8 mouse cellular contexts compared by ENCODE assay signal in the genomic region with DNA sequence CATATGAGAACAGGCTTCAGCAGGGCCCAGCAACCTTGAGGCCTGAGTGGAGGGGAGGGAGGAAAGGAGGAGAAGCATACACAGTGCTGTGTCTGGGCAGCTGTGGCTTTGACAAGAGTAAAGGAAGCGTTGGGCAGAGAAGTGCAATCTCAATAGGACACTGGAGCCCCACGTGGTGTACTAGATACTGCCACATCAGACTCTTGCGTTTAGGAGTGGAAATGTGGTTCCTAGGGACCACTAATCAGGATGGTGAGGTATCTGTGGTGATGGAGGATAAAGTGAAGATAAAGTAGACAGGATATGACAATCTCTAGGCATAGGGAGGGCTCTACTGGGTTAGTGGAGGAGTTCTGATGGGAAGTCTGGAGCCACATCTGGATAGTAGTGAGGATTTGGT. TPM values are rescaled to one million over a fixed set of nuclear protein-coding genes. Genes with fewer than 3 reads are reported as not detected.
DNase-seq lines count a peak whose midpoint lies in the region; ATAC-seq and TF ChIP-seq lines count a peak whose summit lies in the region.

No protein-coding gene starts in this region.

- intact Hi-C loops in gastrocnemius, postnatal 14 days (cut with DNase I; ENCODE audit: low total_unique reads), result no loop called here

- TF ChIP-seq CTCF in liver, postnatal 0 days (IDR thresholded peaks at IDR 0.05; ENCODE audit: low read depth), result no peak

- peak; percentile 49 for DNase-seq in CD4-positive, CD25-positive, alpha-beta regulatory T cell, adult 2 months (ENCODE audit: low read depth, low spot score)
- DNase-seq in 416B (ENCODE audit: low read depth), result peak; percentile 92
- no peak for DNase-seq in liver, postnatal 0 days
- DNase-seq in adrenal gland, adult 18-20 months (ENCODE audit: low spot score in 2 of 2), result no peak
- DNase-seq in cerebellum, adult 8-10 months, result no peak
- DNase-seq in gastrocnemius, postnatal 14 days, result no peak

- peaks cover 25% of the 10 kb centered on the region for H3K36me3 ChIP-seq in forebrain, embryonic 15.5 days
- H3K36me3 ChIP-seq in liver, postnatal 0 days (replicated peaks; ENCODE audit: insufficient read depth, low read length), result peaks cover 38% of the 10 kb centered on the region

- no peaks in the 10 kb centered on the region for H3K9me3 ChIP-seq in forebrain, embryonic 15.5 days
- no peaks in the 10 kb centered on the region for H3K9me3 ChIP-seq in liver, postnatal 0 days (ENCODE audit: low read length)

- no peak for TF ChIP-seq EP300 in liver, postnatal 0 days (IDR thresholded peaks at IDR 0.05; ENCODE audit: low read depth)

- peak overlapping the region; percentile 74 for H3K4me2 ChIP-seq in forebrain, embryonic 15.5 days (replicated peaks)
- H3K4me2 ChIP-seq in liver, postnatal 0 days (ENCODE audit: low read depth, low read length), result peak overlapping the region; percentile 84

- H3K4me1 ChIP-seq in forebrain, embryonic 15.5 days, result peaks cover 42% of the 10 kb centered on the region
- H3K4me1 ChIP-seq in liver, postnatal 0 days (ENCODE audit: insufficient read depth), result peaks cover 29% of the 10 kb centered on the region

- peak overlapping the region; percentile 70 for H3K4me3 ChIP-seq in forebrain, embryonic 15.5 days
- peak overlapping the region; percentile 81 for H3K4me3 ChIP-seq in liver, postnatal 0 days (ENCODE audit: low read depth, low read length)

- H3K27me3 ChIP-seq in forebrain, embryonic 15.5 days, result no peaks in the 10 kb centered on the region
- no peaks in the 10 kb centered on the region for H3K27me3 ChIP-seq in liver, postnatal 0 days (ENCODE audit: insufficient read depth, low read length)

- H3K27ac ChIP-seq in forebrain, embryonic 15.5 days (replicated peaks), result no peak overlapping the region
- peak overlapping the region; percentile 95 for H3K27ac ChIP-seq in liver, postnatal 0 days (ENCODE audit: low read depth)

- 79% methylated on average over 3 of the region's 3 CpGs for WGBS in forebrain, embryonic 15.5 days
- WGBS in liver, postnatal 0 days (ENCODE audit: insufficient replicate concordance), result 11% methylated on average over 3 of the region's 3 CpGs

- peak overlapping the region; percentile 63; the same call in 1 of the 2 replicates for H3K9ac ChIP-seq in forebrain, embryonic 15.5 days (replicated peaks)
- H3K9ac ChIP-seq in liver, postnatal 0 days (replicated peaks), result peak overlapping the region; percentile 92

- ATAC-seq in CD4-positive, CD25-positive, alpha-beta regulatory T cell, adult 4 months, result no peak
- ATAC-seq in forebrain, embryonic 15.5 days (replicated peaks), result no peak
- no peak for ATAC-seq in liver, postnatal 0 days

RNA-seq across cellular contexts. Expression of a gene that starts 1.0 kb away (rescaled TPM):
- polyA plus RNA-seq in CD4-positive, CD25-positive, alpha-beta regulatory T cell, adult 4 months (2017; shearing (Covaris generic)), result 10 to 100 TPM; 25.2 to 45.3 TPM
- 18.0 and 18.1 TPM in 2 replicates for polyA plus RNA-seq in forebrain, embryonic 15.5 days (2015; fragmentation: Nextera tagmentation; extraction: Ambion mirVana)
- polyA plus RNA-seq in liver, postnatal 0 days (2015; fragmentation: Nextera tagmentation; extraction: Ambion mirVana), result 4.7 and 5.3 TPM in 2 replicates
- total RNA-seq in adrenal gland, adult 18-20 months (2021), result 10 to 100 TPM; 31.1 to 34.9 TPM
- 10 to 100 TPM; 10.5 to 11.9 TPM for total RNA-seq in gastrocnemius, postnatal 14 days (2021)

RNA-seq across cellular contexts. Expression of a gene that starts 4.5 kb away (rescaled TPM):
- 100 to 1,000 TPM; 124 to 126 TPM for polyA plus RNA-seq in CD4-positive, CD25-positive, alpha-beta regulatory T cell, adult 4 months (2017; shearing (Covaris generic))
- 91.3 and 97.9 TPM in 2 replicates for polyA plus RNA-seq in forebrain, embryonic 15.5 days (2015; fragmentation: Nextera tagmentation; extraction: Ambion mirVana)
- 74.3 and 76.6 TPM in 2 replicates for polyA plus RNA-seq in liver, postnatal 0 days (2015; fragmentation: Nextera tagmentation; extraction: Ambion mirVana)
- total RNA-seq in adrenal gland, adult 18-20 months (2021), result 10 to 100 TPM in 1 of 2 experiments, 1 to 10 TPM in 1; 9.1 to 11.8 TPM
- total RNA-seq in gastrocnemius, postnatal 14 days (2021), result 10 to 100 TPM; 12.0 to 13.2 TPM

RNA-seq across cellular contexts. Expression of a gene that starts 21.7 kb away (rescaled TPM):
- 10 to 100 TPM; 25.3 to 29.8 TPM for polyA plus RNA-seq in CD4-positive, CD25-positive, alpha-beta regulatory T cell, adult 4 months (2017; shearing (Covaris generic))
- 53.1 and 55.0 TPM in 2 replicates for polyA plus RNA-seq in forebrain, embryonic 15.5 days (2015; fragmentation: Nextera tagmentation; extraction: Ambion mirVana)
- 49.3 and 51.2 TPM in 2 replicates for polyA plus RNA-seq in liver, postnatal 0 days (2015; fragmentation: Nextera tagmentation; extraction: Ambion mirVana)
- 10 to 100 TPM; 39.9 to 52.6 TPM for total RNA-seq in adrenal gland, adult 18-20 months (2021)
- total RNA-seq in gastrocnemius, postnatal 14 days (2021), result 10 to 100 TPM; 36.2 to 39.6 TPM

RNA-seq across cellular contexts. Expression of a gene that starts 25.4 kb away (rescaled TPM):
- 1 to 10 TPM; 2.4 to 2.9 TPM for polyA plus RNA-seq in CD4-positive, CD25-positive, alpha-beta regulatory T cell, adult 4 months (2017; shearing (Covaris generic))
- polyA plus RNA-seq in forebrain, embryonic 15.5 days (2015; fragmentation: Nextera tagmentation; extraction: Ambion mirVana), result 1.1 and 1.4 TPM in 2 replicates
- polyA plus RNA-seq in liver, postnatal 0 days (2015; fragmentation: Nextera tagmentation; extraction: Ambion mirVana), result 0.32 and 0.54 TPM in 2 replicates
- not detected for total RNA-seq in adrenal gland, adult 18-20 months (2021)
- not detected for total RNA-seq in gastrocnemius, postnatal 14 days (2021)

RNA-seq across cellular contexts. Expression of a gene that starts 33.7 kb away (rescaled TPM):
- 100 to 1,000 TPM; 242 to 364 TPM for polyA plus RNA-seq in CD4-positive, CD25-positive, alpha-beta regulatory T cell, adult 4 months (2017; shearing (Covaris generic))
- polyA plus RNA-seq in forebrain, embryonic 15.5 days (2015; fragmentation: Nextera tagmentation; extraction: Ambion mirVana), result 77.4 and 77.8 TPM in 2 replicates
- polyA plus RNA-seq in liver, postnatal 0 days (2015; fragmentation: Nextera tagmentation; extraction: Ambion mirVana), result 12.8 and 14.4 TPM in 2 replicates
- total RNA-seq in adrenal gland, adult 18-20 months (2021), result 10 to 100 TPM; 36.3 to 48.3 TPM
- 100 to 1,000 TPM; 104 to 117 TPM for total RNA-seq in gastrocnemius, postnatal 14 days (2021)

Comparison
In these comparisons a context has a peak if more than half of its experiments do, and no peak if none do; other contexts are left out.
1. DNase-seq: peak in CD4-positive, CD25-positive, alpha-beta regulatory T cell, adult 2 months (single experiment) and 416B (single experiment); none in liver, postnatal 0 days (single experiment), adrenal gland, adult 18-20 months (0 of 2), cerebellum, adult 8-10 months (single experiment) and gastrocnemius, postnatal 14 days (single experiment).